Mouse (Mus musculus): Measurements from ENCODE around the gene Rbck1.
A peak's percentile ranks its signal among the peaks of the same experiment; 100 is the strongest.
"Not testable (repeated sequence)": the region's sequence is repeated elsewhere in the genome, so short reads cannot be mapped to it uniquely, and the experiment has no call there.

DNA sequence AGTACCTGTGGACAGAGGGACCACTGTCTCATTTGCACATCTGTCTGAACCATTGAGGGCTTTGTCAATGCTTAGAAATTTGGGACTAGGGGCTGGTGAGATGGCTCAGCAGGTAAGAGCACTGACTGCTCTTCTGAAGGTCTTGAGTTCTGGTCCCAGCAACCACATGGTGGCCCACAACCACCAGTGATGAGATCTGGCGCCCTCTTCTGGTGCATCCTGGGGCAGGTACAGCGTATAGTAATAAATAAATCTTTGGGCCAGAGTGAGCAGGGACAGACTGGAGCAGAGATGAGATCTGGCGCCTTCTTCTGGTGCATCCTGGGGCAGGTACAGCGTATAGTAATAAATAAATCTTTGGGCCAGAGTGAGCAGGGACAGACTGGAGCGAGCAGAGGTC lies 26.5 kb upstream of the Rbck1 start:
- not testable (repeated sequence) for TF ChIP-seq EP300 (optimal IDR thresholded peaks at IDR 0.05)
- TF ChIP-seq CTCF (IDR thresholded peaks at IDR 0.05; ENCODE audit: low read depth) = peak; percentile 44

Measured in stomach, postnatal 0 days (tissue).